ENCODE assay signal across 8 mouse cellular contexts in genomic region chr19:6364842-6365241, GRCm38 (mm10). TPM values are rescaled to one million over a fixed set of nuclear protein-coding genes. Genes with fewer than 3 reads are reported as not detected.
DNase-seq lines count a peak whose midpoint lies in the region; ATAC-seq and TF ChIP-seq lines count a peak whose summit lies in the region.

No protein-coding gene starts in this region.

- no peak overlapping the region; the same call in 1 of the 2 replicates for H3K9ac ChIP-seq in heart, adult 2 months (ENCODE audit: low read depth, low read length)
- peak overlapping the region; percentile 99 for H3K9ac ChIP-seq in liver, embryonic 12.5 days

- H3K9me3 ChIP-seq in forebrain, embryonic 10.5 days: no peaks in the 10 kb centered on the region
- no peaks in the 10 kb centered on the region for H3K9me3 ChIP-seq in liver, embryonic 12.5 days (replicated peaks)

- H3K4me3 ChIP-seq in heart, adult 2 months: peak overlapping the region; percentile 89
- H3K4me3 ChIP-seq in forebrain, embryonic 10.5 days: peak overlapping the region; percentile 100
- H3K4me3 ChIP-seq in liver, embryonic 12.5 days: peak overlapping the region; percentile 99

- H3K36me3 ChIP-seq in heart, adult 2 months (ENCODE audit: control insufficient read depth, insufficient read depth, low read length): peaks cover 49% of the 10 kb centered on the region
- peaks cover 56% of the 10 kb centered on the region for H3K36me3 ChIP-seq in forebrain, embryonic 10.5 days (replicated peaks)
- H3K36me3 ChIP-seq in liver, embryonic 12.5 days: peaks cover 68% of the 10 kb centered on the region

- no peak for TF ChIP-seq POLR2A in heart, adult 2 months (IDR thresholded peaks at IDR 0.05; ENCODE audit: insufficient read depth, low read depth, low read length)

- peak overlapping the region; percentile 98 for H3K27ac ChIP-seq in heart, adult 2 months
- H3K27ac ChIP-seq in forebrain, embryonic 10.5 days: peak overlapping the region; percentile 100
- H3K27ac ChIP-seq in liver, embryonic 12.5 days: peak overlapping the region; percentile 97

- TF ChIP-seq EP300 in heart, adult 2 months (IDR thresholded peaks at IDR 0.05; ENCODE audit: insufficient read depth, low read depth, low read length): no peak

- no peak for TF ChIP-seq CTCF in heart, adult 2 months (IDR thresholded peaks at IDR 0.05)

- no peaks in the 10 kb centered on the region for H3K27me3 ChIP-seq in heart, adult 2 months (ENCODE audit: control insufficient read depth, insufficient read depth, low read length)
- H3K27me3 ChIP-seq in forebrain, embryonic 10.5 days (ENCODE audit: poor library complexity, severe bottlenecking): no peaks in the 10 kb centered on the region
- H3K27me3 ChIP-seq in liver, embryonic 12.5 days (replicated peaks): no peaks in the 10 kb centered on the region

- 0% methylated on average over 2 of the region's 2 CpGs for WGBS in heart, adult 2 months
- 6% methylated on average over 2 of the region's 2 CpGs for WGBS in forebrain, embryonic 10.5 days
- whole genome bisulfite sequencing in liver, embryonic 12.5 days (ENCODE audit: insufficient replicate concordance): 1% methylated on average over 2 of the region's 2 CpGs

- peaks cover 4% of the 10 kb centered on the region; the same call in 1 of the 2 replicates for H3K4me1 ChIP-seq in heart, adult 2 months (ENCODE audit: control insufficient read depth, insufficient read depth, low read length)
- peaks cover 34% of the 10 kb centered on the region for H3K4me1 ChIP-seq in forebrain, embryonic 10.5 days
- H3K4me1 ChIP-seq in liver, embryonic 12.5 days: peaks cover 49% of the 10 kb centered on the region

- ATAC-seq in liver, embryonic 12.5 days: no peak

- intact Hi-C loops in heart, adult 2 months (cut with DNase I): no loop called here

- H3K4me2 ChIP-seq in liver, embryonic 12.5 days: peak overlapping the region; percentile 86

- DNase-seq in heart, adult 2 months: no peak
- no peak for DNase-seq in heart, adult 18-20 months
- DNase-seq in 3T3-L1 (ENCODE audit: low read depth, low spot score): peak; percentile 52
- DNase-seq in forebrain, embryonic 10.5 days (ENCODE audit: extremely low spot score, low spot score): no peak
- no peak for DNase-seq in frontal cortex, adult 2 months (ENCODE audit: extremely low spot score in 1 of 2, low spot score in 1 of 2)
- no peak for DNase-seq in yolk sac, embryonic 10.5 days (ENCODE audit: low spot score)
- DNase-seq in spleen, adult 12 weeks (ENCODE audit: low spot score): no peak

- peaks cover 5% of the 10 kb centered on the region; the same call in 1 of the 2 replicates for H3K79me2 ChIP-seq in heart, adult 2 months (replicated peaks; ENCODE audit: control insufficient read depth, insufficient read depth, low read length)

RNA-seq across cellular contexts. Expression of gene Sf1, which starts 1.4 kb away (rescaled TPM):
- 100 to 1,000 TPM in 1 of 2 experiments, 10 to 100 TPM in 1; 93.0 to 103 TPM for total RNA-seq in heart, adult 2 months (2021)
- 51.7 and 58.5 TPM in 2 replicates for polyA plus RNA-seq in heart, adult 2 months (2012; rRNA removed)
- 10 to 100 TPM; 66.5 to 94.7 TPM for total RNA-seq in heart, adult 18-20 months (2021)
- 201 TPM in 2 replicates for polyA plus RNA-seq in forebrain, embryonic 10.5 days (2016; fragmentation: Nextera tagmentation; extraction: Ambion mirVana)
- 115 and 119 TPM in 2 replicates for polyA plus RNA-seq in liver, embryonic 12.5 days (2016; fragmentation: Nextera tagmentation; extraction: Ambion mirVana)
- polyA plus RNA-seq in frontal cortex, adult 2 months (2012; rRNA removed): 179 and 186 TPM in 2 replicates

RNA-seq across cellular contexts. Expression of gene Pygm, which starts 19.4 kb away (rescaled TPM):
- total RNA-seq in heart, adult 2 months (2021): 1,000 to 10,000 TPM; 1,101 to 1,298 TPM
- 1,120 and 1,632 TPM in 2 replicates for polyA plus RNA-seq in heart, adult 2 months (2012; rRNA removed)
- 1,000 to 10,000 TPM; 1,224 to 1,269 TPM for total RNA-seq in heart, adult 18-20 months (2021)
- 0.83 and 2.0 TPM in 2 replicates for polyA plus RNA-seq in forebrain, embryonic 10.5 days (2016; fragmentation: Nextera tagmentation; extraction: Ambion mirVana)
- 2.6 and 2.7 TPM in 2 replicates for polyA plus RNA-seq in liver, embryonic 12.5 days (2016; fragmentation: Nextera tagmentation; extraction: Ambion mirVana)
- 39.0 and 54.8 TPM in 2 replicates for polyA plus RNA-seq in frontal cortex, adult 2 months (2012; rRNA removed)

RNA-seq across cellular contexts. Expression of gene Map4k2, which starts 23.9 kb away (rescaled TPM):
- 10 to 100 TPM; 36.1 to 38.4 TPM for total RNA-seq in heart, adult 2 months (2021)
- polyA plus RNA-seq in heart, adult 2 months (2012; rRNA removed): 88.9 and 107 TPM in 2 replicates
- total RNA-seq in heart, adult 18-20 months (2021): 10 to 100 TPM; 30.7 to 43.0 TPM
- 12.6 and 14.5 TPM in 2 replicates for polyA plus RNA-seq in forebrain, embryonic 10.5 days (2016; fragmentation: Nextera tagmentation; extraction: Ambion mirVana)
- polyA plus RNA-seq in liver, embryonic 12.5 days (2016; fragmentation: Nextera tagmentation; extraction: Ambion mirVana): 9.2 and 9.3 TPM in 2 replicates
- 193 and 205 TPM in 2 replicates for polyA plus RNA-seq in frontal cortex, adult 2 months (2012; rRNA removed)

RNA-seq across cellular contexts. Expression of gene Men1, which starts 30.1 kb away (rescaled TPM):
- 10 to 100 TPM; 13.9 to 14.0 TPM for total RNA-seq in heart, adult 2 months (2021)
- 19.4 and 19.6 TPM in 2 replicates for polyA plus RNA-seq in heart, adult 2 months (2012; rRNA removed)
- 10 to 100 TPM; 13.3 to 14.0 TPM for total RNA-seq in heart, adult 18-20 months (2021)
- polyA plus RNA-seq in forebrain, embryonic 10.5 days (2016; fragmentation: Nextera tagmentation; extraction: Ambion mirVana): 115 and 130 TPM in 2 replicates
- 48.6 and 49.4 TPM in 2 replicates for polyA plus RNA-seq in liver, embryonic 12.5 days (2016; fragmentation: Nextera tagmentation; extraction: Ambion mirVana)
- 67.6 and 68.4 TPM in 2 replicates for polyA plus RNA-seq in frontal cortex, adult 2 months (2012; rRNA removed)

RNA-seq across cellular contexts. Expression of gene Rasgrp2, which starts 34.3 kb away (rescaled TPM):
- 10 to 100 TPM; 43.3 to 48.0 TPM for total RNA-seq in heart, adult 2 months (2021)
- 90.1 and 97.2 TPM in 2 replicates for polyA plus RNA-seq in heart, adult 2 months (2012; rRNA removed)
- 10 to 100 TPM; 37.7 to 53.4 TPM for total RNA-seq in heart, adult 18-20 months (2021)
- polyA plus RNA-seq in forebrain, embryonic 10.5 days (2016; fragmentation: Nextera tagmentation; extraction: Ambion mirVana): 15.6 and 17.0 TPM in 2 replicates
- polyA plus RNA-seq in liver, embryonic 12.5 days (2016; fragmentation: Nextera tagmentation; extraction: Ambion mirVana): 97.8 and 106 TPM in 2 replicates
- polyA plus RNA-seq in frontal cortex, adult 2 months (2012; rRNA removed): 70.0 and 74.0 TPM in 2 replicates

Comparison
In these comparisons a context has a peak if more than half of its experiments do, and no peak if none do; other contexts are left out.
1. RNA of gene Pygm, which starts 19.4 kb away (polyA plus RNA-seq): 1,120 to 1,632 TPM in heart, adult 2 months; 39.0 to 54.8 TPM in frontal cortex, adult 2 months, 2.6 to 2.7 TPM in liver, embryonic 12.5 days and 0.83 to 2.0 TPM in forebrain, embryonic 10.5 days; every median in the first group is over 10 times any median in the second.
2. Peak in every context shown above with its lines, with median percentiles within 50 percentile points of each other: H3K27ac ChIP-seq and H3K4me3 ChIP-seq.